Mouse (Mus musculus) G1E (cell line): Measurements from ENCODE around the gene Fbxo2. TPM values are rescaled to one million over a fixed set of nuclear protein-coding genes. Genes with fewer than 3 reads are reported as not detected.

Source experiments
- ATAC-seq: 2 replicates; pipeline ENCODE4 v1.8.0; 2016; ENCODE audit warnings: mild to moderate bottlenecking; ENCODE audit not compliant: insufficient number of reproducible peaks, poor library complexity, low FRiP score, severe bottlenecking; ENCODE audit errors: extremely low read depth
- DNase-seq: peaks from one replicate; pipeline ENCODE4 v3.0.0; 2012; ENCODE audit warnings: low spot score
- H3K27me3 ChIP-seq: 2 replicates; pipeline ENCODE4 v1.6.1; 2012; ENCODE audit warnings: mild to moderate bottlenecking, low read length, inconsistent platforms; ENCODE audit not compliant: insufficient read depth
- H3K36me3 ChIP-seq: replicated peaks from 2 replicates; pipeline ENCODE3; 2012; ENCODE audit warnings: mild to moderate bottlenecking, inconsistent platforms
- H3K4me1 ChIP-seq: 2 replicates; pipeline ENCODE4 v1.6.1; 2012; ENCODE audit warnings: low read depth, low read length, inconsistent platforms, mixed read lengths; ENCODE audit not compliant: insufficient read depth
- H3K4me3 ChIP-seq: 2 replicates; pipeline ENCODE4 v1.5.1; 2012; ENCODE audit warnings: low read depth, mild to moderate bottlenecking, inconsistent platforms, low read length, moderate library complexity, mixed read lengths
- H3K9me3 ChIP-seq: replicated peaks from 2 replicates; pipeline ENCODE4 v1.6.1; 2012; ENCODE audit warnings: inconsistent platforms
- CTCF ChIP-seq: IDR thresholded peaks from 2 replicates; pipeline ENCODE4 v1.5.1; 2012; ENCODE audit warnings: low read depth, low read length, inconsistent platforms, mixed read lengths
- GATA1 ChIP-seq: IDR thresholded peaks from 2 replicates; pipeline ENCODE4 v1.6.1; 2012; ENCODE audit warnings: borderline replicate concordance, low read length, inconsistent platforms, mixed read lengths
- GATA2 ChIP-seq: IDR thresholded peaks from 2 replicates; pipeline ENCODE4 v1.6.1; 2012; ENCODE audit warnings: low read depth, low read length, inconsistent platforms, borderline replicate concordance
- POLR2AphosphoS5 ChIP-seq: IDR thresholded peaks from 2 replicates; pipeline ENCODE4 v1.6.1; 2012; ENCODE audit warnings: low read depth, low read length, inconsistent platforms; ENCODE audit not compliant: insufficient replicate concordance
- TAL1 ChIP-seq: conservative IDR thresholded peaks from 2 replicates; pipeline ENCODE4 v1.6.1; 2012; ENCODE audit warnings: low read depth, low read length, inconsistent platforms, mixed read lengths
- polyA plus RNA-seq: library from polyadenylated mRNA; stranded (reverse); fragments of >175 nt; gene quantifications from 2 replicates; pipeline ENCODE4 v1.2.3, GENCODE M21; 2012
- total RNA-seq, 2 experiments: library from RNA; stranded (forward) in 1 of 2; stranded (reverse) in 1 of 2; fragments of 200-1000 nt in 1 of 2; fragments of >200 nt in 1 of 2; fragmentation: Nextera tagmentation in 1 of 2; gene quantifications; 2 replicates each; pipeline ENCODE4 v1.2.3; 2014 to 2017

The Fbxo2 gene
- total and polyA plus RNA-seq, 3 experiments, result 0.12 to 0.49 TPM; not detected in 1

DNA sequence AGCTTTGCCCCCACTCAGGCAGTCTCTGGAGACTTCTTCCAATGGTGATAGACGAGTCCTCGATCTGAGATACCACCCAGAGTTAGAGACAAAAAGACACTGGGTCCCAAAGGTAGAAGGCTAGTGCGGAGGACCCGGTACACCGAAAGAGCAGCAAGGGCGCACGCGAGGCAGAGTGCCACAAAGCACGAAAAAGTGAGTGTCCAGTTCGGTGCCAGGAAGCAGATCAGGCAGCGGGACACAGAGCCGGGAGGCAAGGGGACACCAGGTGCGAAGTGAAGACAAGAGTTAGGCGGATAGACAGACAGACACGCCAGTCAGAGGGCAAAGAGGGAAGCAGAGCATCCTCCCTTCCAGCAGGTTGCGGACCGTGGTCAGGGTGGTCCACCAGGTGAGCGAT, 30.3 kb upstream of the Fbxo2 start, which contains the start of gene Mad2l2:
Gene Mad2l2 (plus strand): TSS at position 252 of the 400 bp plus-strand sequence.
- ATAC-seq, result no peak
- Histone ChIP-seq H3K36me3 (no peaks in the 10 kb centered on the region), H3K27me3 (peaks cover 61% of the 10 kb centered on the region), H3K4me3 (peak within 1 kb of the TSS; percentile 42; the same call in 1 of the 2 replicates), H3K9me3 (no peaks in the 10 kb centered on the region), H3K4me1 (peaks cover 18% of the 10 kb centered on the region)
- TF ChIP-seq CTCF (no peak), GATA2 (no peak), TAL1 (no peak), POLR2AphosphoS5 (no peak), GATA1 (no peak)
- DNase-seq, result no peak

DNA sequence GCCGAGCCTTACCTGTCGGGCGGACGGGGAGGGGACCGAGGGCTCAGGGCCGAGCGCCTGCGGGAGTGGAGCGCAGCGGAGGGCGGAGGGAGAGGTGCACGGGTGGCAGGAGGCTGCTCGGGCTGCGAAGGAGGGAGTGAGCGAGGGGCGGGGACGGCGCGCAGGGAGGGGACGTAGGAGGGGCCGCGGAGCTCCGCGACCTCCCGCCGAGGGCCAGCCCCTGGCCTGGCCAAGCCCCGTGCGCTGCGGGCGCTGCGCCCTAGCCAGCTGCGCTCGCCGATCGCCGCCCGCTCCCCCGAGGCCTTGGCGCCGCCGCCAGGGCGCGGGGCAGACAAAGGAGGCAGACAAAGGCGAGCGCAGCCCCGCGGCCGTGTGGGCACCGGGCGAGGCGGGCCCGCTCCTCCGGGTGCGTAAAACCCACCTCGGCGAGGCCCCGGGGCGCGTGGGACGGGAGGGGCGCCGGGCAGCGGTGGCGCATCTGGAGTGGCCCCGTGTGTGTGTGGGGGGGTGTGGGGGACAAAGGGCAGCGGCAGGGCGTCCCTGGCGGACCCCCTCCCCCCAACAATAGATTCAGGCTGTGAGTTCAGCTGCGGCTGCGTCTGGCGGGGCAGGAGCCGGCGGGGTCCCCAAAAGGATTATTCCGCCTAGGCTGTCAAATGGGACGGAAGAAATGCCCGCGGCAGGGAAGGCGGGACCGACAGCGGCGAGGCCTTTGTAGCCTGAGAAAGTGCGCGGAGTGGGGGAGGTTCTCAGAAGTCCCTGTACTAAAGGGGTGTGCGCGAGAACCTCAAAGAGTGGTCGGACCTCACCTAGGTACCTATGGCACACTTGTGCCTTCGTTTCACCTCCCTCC, 29.6 kb upstream of the Fbxo2 start, which contains the start of gene Draxin:
Gene Draxin (minus strand): TSS at position 138 of the 853 bp plus-strand sequence.
- no peak for ATAC-seq
- DNase-seq, result no peak
- no peaks in the 10 kb centered on the region for H3K9me3 ChIP-seq
- TF ChIP-seq CTCF (no peak), TAL1 (no peak), GATA2 (no peak), POLR2AphosphoS5 (no peak), GATA1 (no peak)
- H3K27me3 ChIP-seq, result peaks cover 56% of the 10 kb centered on the region
- peak within 1 kb of the TSS; percentile 42; the same call in 1 of the 2 replicates for H3K4me3 ChIP-seq
- no peaks in the 10 kb centered on the region for H3K36me3 ChIP-seq
- H3K4me1 ChIP-seq, result peaks cover 20% of the 10 kb centered on the region

DNA sequence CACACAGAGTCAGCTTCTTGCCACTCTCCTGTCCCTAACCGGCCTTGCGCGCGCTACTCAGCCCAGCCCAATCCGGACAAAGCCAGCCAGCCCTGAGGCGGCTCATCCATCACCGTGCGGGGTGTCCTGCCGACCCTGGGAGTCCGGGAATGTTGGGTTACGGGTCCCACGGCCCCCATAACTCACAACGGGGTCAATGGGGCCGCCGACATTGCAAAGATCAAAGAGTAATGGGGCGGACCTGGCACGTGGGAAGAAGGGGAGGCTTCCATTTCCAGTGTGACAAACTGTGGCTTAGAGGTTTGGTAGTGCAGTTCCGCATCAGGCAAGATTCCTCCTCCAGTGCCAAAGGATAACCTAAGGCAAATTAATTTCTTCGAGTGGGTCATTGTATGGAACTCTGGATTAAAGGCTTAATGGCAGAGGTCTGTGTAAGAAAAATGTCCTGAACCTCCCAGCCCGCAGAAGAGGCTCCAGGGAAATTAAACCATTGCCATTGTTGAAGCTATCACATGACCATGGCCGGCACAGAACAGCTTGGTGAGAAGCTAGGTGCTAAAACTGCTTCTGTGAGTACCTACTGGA, 28.8 kb upstream of the Fbxo2 start:
- H3K36me3 ChIP-seq, result no peaks in the 10 kb centered on the region
- no peak for TF ChIP-seq TAL1
- no peak for TF ChIP-seq CTCF
- TF ChIP-seq POLR2AphosphoS5, result no peak
- TF ChIP-seq GATA1, result no peak
- TF ChIP-seq GATA2, result no peak
- peaks cover 56% of the 10 kb centered on the region for H3K27me3 ChIP-seq
- DNase-seq (no peak), ATAC-seq (no peak)
- peaks cover 20% of the 10 kb centered on the region for H3K4me1 ChIP-seq
- no peaks in the 10 kb centered on the region for H3K9me3 ChIP-seq
- H3K4me3 ChIP-seq, result no peak overlapping the region

DNA sequence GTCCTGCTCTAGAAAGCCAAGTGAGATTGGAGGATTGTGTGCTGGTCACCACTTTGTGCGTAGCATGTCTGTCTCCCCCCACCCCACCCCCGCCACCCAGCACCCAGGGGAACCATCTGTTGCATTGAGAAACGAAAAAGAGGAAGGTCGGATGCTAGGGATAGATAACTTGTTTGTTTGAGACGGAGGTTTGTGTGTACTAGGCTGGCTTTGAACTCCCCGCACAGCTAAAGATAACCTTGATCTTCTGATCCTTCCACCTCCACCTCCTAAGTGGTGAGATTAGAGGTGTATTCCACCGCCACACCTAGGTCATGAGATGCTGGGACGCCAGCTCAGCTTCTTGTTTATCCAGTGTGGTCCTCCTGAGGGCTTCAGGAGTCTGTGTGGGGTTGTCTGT, 25.4 kb upstream of the Fbxo2 start:
- DNase-seq (no peak), ATAC-seq (no peak)
- no peak for TF ChIP-seq POLR2AphosphoS5
- no peak for TF ChIP-seq CTCF
- no peak for TF ChIP-seq GATA1
- TF ChIP-seq TAL1, result no peak
- Histone ChIP-seq H3K27me3 (peaks cover 56% of the 10 kb centered on the region), H3K4me1 (peaks cover 29% of the 10 kb centered on the region), H3K9me3 (no peaks in the 10 kb centered on the region), H3K4me3 (no peak overlapping the region), H3K36me3 (no peaks in the 10 kb centered on the region)

DNA sequence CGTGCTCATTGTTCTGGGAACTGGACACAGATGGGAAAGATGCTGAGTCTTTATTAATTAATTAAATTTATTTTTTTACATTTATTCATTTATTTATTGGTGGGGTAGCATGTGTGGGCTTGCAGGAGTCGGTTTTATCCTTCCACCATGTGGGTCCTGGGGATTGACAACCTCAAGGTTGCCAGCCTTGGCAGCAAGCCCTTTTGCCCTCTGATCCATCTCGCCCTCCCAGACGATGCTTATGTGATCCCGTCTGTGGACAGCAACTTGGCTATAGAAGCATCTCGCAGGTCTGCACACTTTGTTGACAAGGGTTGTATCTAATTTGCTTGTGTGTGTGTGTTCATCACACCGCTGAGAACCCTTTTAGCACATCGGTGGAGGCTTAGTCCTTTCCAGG, 22.9 kb upstream of the Fbxo2 start:
- H3K27me3 ChIP-seq, result peaks cover 31% of the 10 kb centered on the region
- TF ChIP-seq POLR2AphosphoS5, result no peak
- no peak for TF ChIP-seq GATA2
- TF ChIP-seq GATA1, result no peak
- TF ChIP-seq TAL1, result no peak
- no peak for TF ChIP-seq CTCF
- H3K4me1 ChIP-seq, result peaks cover 26% of the 10 kb centered on the region

DNA sequence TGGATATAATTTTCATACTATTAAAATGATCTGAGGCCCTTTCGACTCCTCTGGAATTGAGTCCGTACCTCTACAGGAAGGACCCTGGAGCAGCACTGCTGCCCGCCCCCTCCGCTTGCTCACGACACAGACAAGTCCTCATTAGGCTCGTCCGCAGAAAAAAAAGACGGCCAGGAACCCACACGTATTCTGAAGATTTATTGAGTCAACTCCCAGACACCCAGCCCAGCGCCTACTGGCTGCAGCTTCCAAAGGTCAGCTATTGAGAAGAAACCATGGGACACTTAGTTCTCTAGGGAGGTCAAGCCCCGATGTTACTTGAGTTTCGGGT, 20.7 kb upstream of the Fbxo2 start:
- no peak for TF ChIP-seq POLR2AphosphoS5
- no peak for TF ChIP-seq CTCF
- no peak for TF ChIP-seq GATA1
- TF ChIP-seq TAL1, result no peak
- TF ChIP-seq GATA2, result no peak
- ATAC-seq (peak; percentile 10; the same call in 1 of the 2 replicates), DNase-seq (no peak)
- Histone ChIP-seq H3K36me3 (peaks cover 22% of the 10 kb centered on the region), H3K4me1 (peaks cover 24% of the 10 kb centered on the region), H3K4me3 (peak overlapping the region; percentile 88), H3K9me3 (no peaks in the 10 kb centered on the region), H3K27me3 (peaks cover 22% of the 10 kb centered on the region)

More for the DNA sequence above, 22.9 kb upstream of the Fbxo2 start:
- DNase-seq (no peak), ATAC-seq (no peak)
- peaks cover under 1% of the 10 kb centered on the region for H3K36me3 ChIP-seq
- no peak overlapping the region for H3K4me3 ChIP-seq
- H3K9me3 ChIP-seq, result no peaks in the 10 kb centered on the region
